Mouse (Mus musculus): ENCODE measurements at regions not wholly inside any gene's neighbourhood (a gene's known extent, or its start where the extent isn't known, plus 50 kb on each side); places are given as distances from the start of the nearest gene placed in this dataset.

DNA sequence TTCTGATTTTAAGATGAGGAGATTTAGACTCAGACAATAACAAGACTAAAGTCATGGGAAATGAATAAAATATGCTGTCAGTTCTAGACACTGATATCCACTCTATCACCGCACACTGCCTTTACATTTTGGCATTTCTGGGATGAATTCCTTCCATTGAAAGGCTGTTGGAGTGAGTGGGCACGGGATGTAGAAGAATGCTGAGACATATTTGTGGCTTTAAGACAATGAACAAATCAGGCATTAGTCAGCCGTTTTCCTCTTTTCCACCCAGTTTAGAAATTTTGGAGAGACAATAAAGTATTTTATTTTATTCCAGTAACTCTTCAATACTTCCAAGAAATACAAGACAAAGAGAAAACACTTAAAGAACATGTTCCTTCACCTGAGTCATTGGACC is 61.2 kb upstream of the Slit2 start:
- DNase-seq (ENCODE audit: inconsistent age in 2 of 2, low spot score in 1 of 2) = no peak

- peak in 1 of 2 experiments; percentile 52 for DNase-seq (ENCODE audit: inconsistent age in 2 of 2, low spot score in 1 of 2)
Measured at GRCm38 (mm10) chr5:47930234-47930633, 52.7 kb upstream of the Slit2 start.
